Mouse (Mus musculus): ENCODE data around the gene Lig1. TPM values are rescaled to one million over a fixed set of nuclear protein-coding genes. Genes with fewer than 3 reads are reported as not detected.

Lig1 gene
- total and polyA plus RNA-seq, 3 experiments: 42.0 to 163 (median 82.4) TPM

- no peak overlapping the region for H3K9ac ChIP-seq (ENCODE audit: insufficient read depth, low read depth)
- no peak overlapping the region for H3K4me2 ChIP-seq (ENCODE audit: insufficient read depth, low read depth, poor library complexity, severe bottlenecking)
- no peak overlapping the region for H3K4me3 ChIP-seq (replicated peaks in 1 of 3; ENCODE audit: low read depth in 2 of 3, low read length in 2 of 3, poor library complexity in 1 of 3)
- H3K27me3 ChIP-seq (replicated peaks): no peaks in the 10 kb centered on the region
- in situ Hi-C loops (cut with MboI; ENCODE audit: low pct_ligation_motif_present, low pct_unique_long_range_greater_than_20kb, low sequenced_read_pairs): loop anchor here (25.0 kb wide), 1 partner anchor 229 kb away; the partner anchor contains the start of gene Mzf1
- TF ChIP-seq PAX5 (IDR thresholded peaks at IDR 0.05; ENCODE audit: low read length) (no peak), ZKSCAN1 (IDR thresholded peaks at IDR 0.05; ENCODE audit: borderline replicate concordance, low read depth, low read length) (no peak), E2F4 (IDR thresholded peaks at IDR 0.05; ENCODE audit: insufficient replicate concordance, low read depth, low read length) (no peak), CHD2 (IDR thresholded peaks at IDR 0.05; ENCODE audit: low read length) (no peak), MAFK (IDR thresholded peaks at IDR 0.05; ENCODE audit: insufficient replicate concordance, low read length) (no peak), MAZ (IDR thresholded peaks at IDR 0.05; ENCODE audit: low read depth, low read length) (no peak), JUN (IDR thresholded peaks at IDR 0.05; ENCODE audit: insufficient read depth, low read depth, low read length) (no peak), ZNF384 (IDR thresholded peaks at IDR 0.05; ENCODE audit: low read depth, low read length) (no peak)
- DNase-seq (ENCODE audit: extremely low read depth): no peak
- H3K27ac ChIP-seq (ENCODE audit: insufficient read depth, low read depth): no peak overlapping the region
- dilution Hi-C loops (cut with MboI; ENCODE audit: extremely low pct_ligation_motif_present, extremely low pct_unique_long_range_greater_than_20kb, low sequenced_read_pairs): no loop called here
- no peaks in the 10 kb centered on the region for H3K79me2 ChIP-seq (replicated peaks; ENCODE audit: control insufficient read depth, extremely low read depth, insufficient read depth, poor library complexity, severe bottlenecking)
- no peaks in the 10 kb centered on the region for H3K4me1 ChIP-seq (ENCODE audit: control insufficient read depth in 1 of 2, insufficient read depth in 2 of 2)
- H3K36me3 ChIP-seq (replicated peaks in 1 of 2; ENCODE audit: control insufficient read depth in 1 of 2, insufficient read depth in 1 of 2, low read length in 1 of 2): peaks cover 87 to 99% of the 10 kb centered on the region in 2 experiments
- H3K9me3 ChIP-seq (replicated peaks; ENCODE audit: low read length): no peaks in the 10 kb centered on the region
Observed at GRCm38 (mm10) chr7:13291370-13291769, 14.3 kb downstream of the Lig1 start.

DNA sequence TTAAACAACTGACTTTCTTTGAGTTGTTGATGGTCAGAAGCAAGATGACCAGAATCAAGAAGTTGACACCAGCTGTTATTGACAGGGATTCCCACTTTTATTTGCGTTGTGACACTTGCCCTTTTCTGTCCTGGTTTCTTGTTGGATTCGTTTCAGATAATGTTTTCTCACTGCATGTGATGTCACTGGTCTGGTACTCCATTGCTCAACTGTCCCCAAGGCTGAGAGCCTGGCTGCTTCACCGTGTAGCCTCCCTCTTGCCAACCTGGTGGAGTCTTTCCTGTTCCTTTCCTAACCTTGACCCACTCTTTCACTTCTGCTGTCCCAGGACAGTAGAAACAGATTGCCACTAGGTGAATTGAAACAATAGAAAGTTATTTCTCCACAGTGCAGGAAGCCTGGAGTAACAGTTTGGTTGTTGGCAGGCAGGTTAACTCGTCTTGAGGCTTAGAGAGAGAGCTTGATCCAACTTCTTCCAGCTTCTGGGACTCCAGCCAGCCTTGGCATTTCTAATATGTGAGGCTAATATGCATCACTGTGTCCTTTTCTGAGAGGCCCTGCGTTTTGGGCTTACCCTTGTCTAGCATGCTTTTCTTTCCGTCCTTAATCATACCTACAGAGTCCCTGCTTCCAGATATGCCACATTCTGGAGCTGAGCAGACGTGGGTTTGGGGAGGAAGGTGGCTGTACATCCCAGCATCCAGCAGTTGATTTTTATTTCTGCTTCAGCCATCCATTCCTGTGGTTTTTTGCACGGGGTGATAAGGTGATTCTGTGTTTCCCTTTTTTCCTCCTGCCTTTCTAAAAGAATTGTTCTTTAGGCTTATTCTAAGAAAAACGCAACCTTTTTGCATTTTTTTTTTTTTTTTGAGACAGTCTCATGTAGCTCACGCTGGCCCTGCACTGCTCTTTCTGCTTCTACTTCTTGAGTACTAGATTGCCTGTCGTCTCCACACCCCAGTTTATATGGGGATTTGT is 17.1 kb downstream of the Lig1 start:
- H3K27me3 ChIP-seq (replicated peaks): no peaks in the 10 kb centered on the region
- no peaks in the 10 kb centered on the region for H3K4me1 ChIP-seq (ENCODE audit: control insufficient read depth in 1 of 2, insufficient read depth in 2 of 2)
- TF ChIP-seq MAZ (IDR thresholded peaks at IDR 0.05; ENCODE audit: low read depth, low read length) (no peak), CTCF (conservative IDR thresholded peaks at IDR 0.05 in 1 of 2, IDR thresholded peaks at IDR 0.05 in 1 of 2; ENCODE audit: low read depth in 2 of 2, low read length in 2 of 2) (no peak), RAD21 (IDR thresholded peaks at IDR 0.05; ENCODE audit: low read depth, low read length) (no peak), JUND (conservative IDR thresholded peaks at IDR 0.05; ENCODE audit: low read depth, low read length) (no peak)
- H3K4me3 ChIP-seq (replicated peaks in 1 of 3; ENCODE audit: low read depth in 2 of 3, low read length in 2 of 3, poor library complexity in 1 of 3): no peak overlapping the region
- no peaks in the 10 kb centered on the region for H3K79me2 ChIP-seq (replicated peaks; ENCODE audit: control insufficient read depth, extremely low read depth, insufficient read depth, poor library complexity, severe bottlenecking)
- H3K9ac ChIP-seq (ENCODE audit: insufficient read depth, low read depth): no peak overlapping the region
- in situ Hi-C loops (cut with MboI; ENCODE audit: low pct_ligation_motif_present, low pct_unique_long_range_greater_than_20kb, low sequenced_read_pairs): loop anchor here (25.0 kb wide), 1 partner anchor 232 kb away; the partner anchor contains the start of gene Mzf1
- H3K9me3 ChIP-seq (replicated peaks; ENCODE audit: low read length): no peaks in the 10 kb centered on the region
- peaks cover 88 to 97% of the 10 kb centered on the region in 2 experiments for H3K36me3 ChIP-seq (replicated peaks in 1 of 2; ENCODE audit: control insufficient read depth in 1 of 2, insufficient read depth in 1 of 2, low read length in 1 of 2)
- H3K27ac ChIP-seq (ENCODE audit: insufficient read depth, low read depth): no peak overlapping the region
- H3K4me2 ChIP-seq (ENCODE audit: insufficient read depth, low read depth, poor library complexity, severe bottlenecking): no peak overlapping the region
- no peak for DNase-seq (ENCODE audit: extremely low read depth)
- dilution Hi-C loops (cut with MboI; ENCODE audit: extremely low pct_ligation_motif_present, extremely low pct_unique_long_range_greater_than_20kb, low sequenced_read_pairs): no loop called here
